Mouse (Mus musculus): ENCODE data around the gene Prr15l.
A peak's percentile ranks its signal among the peaks of the same experiment; 100 is the strongest.

The Prr15l gene

DNA sequence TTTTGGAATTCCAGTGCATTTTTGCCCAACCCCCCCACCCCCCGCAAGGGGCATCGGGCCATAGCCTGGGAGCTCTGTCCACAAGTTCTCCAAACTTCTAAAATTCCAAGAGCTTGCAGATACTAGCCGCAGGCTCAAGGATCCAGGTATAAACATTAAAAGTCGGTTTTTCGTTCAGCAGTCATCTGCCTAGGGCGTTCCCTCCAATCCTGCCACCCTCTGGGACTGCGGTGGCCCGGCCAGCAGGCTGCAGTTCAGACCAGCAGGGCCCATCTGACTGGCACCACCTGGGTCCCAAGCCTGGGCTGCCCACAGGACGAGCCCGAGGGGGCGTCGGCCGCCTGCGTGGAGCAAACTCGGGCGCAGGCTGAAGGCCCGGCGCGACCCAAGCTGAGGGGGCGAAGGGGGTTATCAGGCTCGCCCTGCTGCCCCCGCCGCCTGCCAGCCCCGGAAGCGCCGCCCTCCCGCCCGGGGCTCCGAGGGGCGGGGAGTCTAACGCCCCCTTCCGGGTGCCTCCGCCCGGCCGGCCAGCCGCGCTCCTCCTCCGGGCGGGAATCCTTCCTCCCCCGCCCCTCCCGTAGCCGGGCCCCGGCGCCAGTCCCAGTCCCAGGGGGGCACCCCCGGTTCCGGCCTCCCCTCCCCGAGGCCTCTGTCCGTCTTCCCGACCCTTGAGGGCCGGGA, 49.1 kb downstream of the Prr15l start:
- DNase-seq (ENCODE audit: low read depth, low spot score), result no peak

DNA sequence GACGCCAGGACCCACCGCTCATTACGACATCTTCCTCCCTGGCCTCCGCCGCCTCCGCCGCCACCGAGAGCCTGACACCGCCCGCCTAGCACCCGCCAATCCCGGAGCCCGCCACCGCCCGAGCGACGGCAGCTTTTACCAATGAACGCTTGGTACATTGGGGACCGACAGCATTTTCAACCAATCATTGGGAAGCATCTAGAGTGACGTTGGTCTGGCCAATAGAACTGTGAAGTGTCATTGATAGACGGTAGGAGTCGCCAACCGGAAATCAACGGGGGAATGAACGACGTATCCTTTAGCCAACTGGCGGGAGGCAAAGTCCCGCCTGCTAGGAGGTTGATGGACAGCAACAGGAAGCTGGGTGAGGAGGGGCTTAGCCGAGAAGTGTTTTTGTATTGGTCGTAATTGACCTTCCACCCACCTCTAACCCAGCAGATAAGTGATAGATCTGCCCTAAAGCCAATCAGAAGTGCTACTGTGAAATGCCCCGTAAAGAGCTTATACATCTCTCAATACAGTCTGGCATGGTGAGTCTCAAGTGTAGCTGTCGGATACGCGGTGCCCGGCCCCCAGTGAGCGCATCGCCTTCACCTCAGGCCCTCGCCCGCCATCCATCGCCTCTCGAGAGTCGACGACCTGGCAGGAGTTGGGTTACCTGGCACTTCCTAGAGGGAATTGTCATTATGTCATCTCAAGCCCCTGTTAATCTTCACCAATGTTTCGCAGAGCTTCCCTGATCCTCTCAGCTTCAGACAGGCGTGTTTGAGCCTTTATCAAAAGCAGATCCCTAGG, 49.9 kb downstream of the Prr15l start:
- peak; percentile 100 for DNase-seq (ENCODE audit: low read depth, low spot score)

GRCm38 (mm10) chr11:96978401-96979246, 50.7 kb downstream of the Prr15l start:
- peak; percentile 47 for DNase-seq (ENCODE audit: low read depth, low spot score)

DNA sequence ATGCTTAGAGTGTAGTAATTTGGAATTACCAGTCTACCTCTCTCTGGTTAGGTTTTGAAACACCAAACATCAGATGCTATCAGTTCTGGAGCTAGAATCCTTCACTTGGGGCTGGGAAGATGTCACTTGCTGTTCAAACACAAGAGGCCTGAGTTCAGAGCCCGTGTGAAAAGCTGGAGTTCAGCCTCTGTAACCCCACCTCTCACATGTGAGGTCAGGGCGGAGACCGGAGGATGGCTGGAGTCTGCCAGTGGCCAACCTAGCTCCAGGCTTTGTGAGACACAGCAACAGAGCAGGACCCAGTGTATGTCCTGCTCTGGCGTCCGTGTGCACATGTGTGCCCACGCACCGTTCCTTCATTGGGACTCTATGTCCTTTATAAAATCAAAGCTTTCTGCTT, 51.4 kb downstream of the Prr15l start:
- no peak for DNase-seq (ENCODE audit: low read depth, low spot score)

DNA sequence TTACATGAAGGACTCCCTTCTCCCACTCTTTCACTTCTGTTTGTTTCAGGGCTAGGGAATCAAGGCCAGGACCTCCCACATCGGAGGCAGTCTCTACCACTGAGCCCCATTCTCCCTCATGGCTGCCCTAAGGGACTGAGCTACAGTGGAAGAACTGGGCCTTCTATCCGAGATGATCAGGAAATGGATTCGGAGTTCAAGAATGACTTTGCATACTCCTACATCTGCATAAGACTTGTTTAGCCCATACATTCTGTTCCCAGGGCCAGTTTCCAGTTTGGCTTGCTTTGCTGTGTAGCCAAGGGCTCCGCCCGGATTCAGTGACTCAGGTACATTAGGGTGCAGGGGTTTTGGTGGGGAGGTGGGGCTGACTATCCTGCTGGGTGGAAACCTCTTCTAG, 52.1 kb downstream of the Prr15l start:
- DNase-seq (ENCODE audit: low read depth, low spot score), result no peak

GRCm38 (mm10) chr11:96981461-96981860, 53.6 kb downstream of the Prr15l start:
- DNase-seq (ENCODE audit: low read depth, low spot score), result no peak

DNA sequence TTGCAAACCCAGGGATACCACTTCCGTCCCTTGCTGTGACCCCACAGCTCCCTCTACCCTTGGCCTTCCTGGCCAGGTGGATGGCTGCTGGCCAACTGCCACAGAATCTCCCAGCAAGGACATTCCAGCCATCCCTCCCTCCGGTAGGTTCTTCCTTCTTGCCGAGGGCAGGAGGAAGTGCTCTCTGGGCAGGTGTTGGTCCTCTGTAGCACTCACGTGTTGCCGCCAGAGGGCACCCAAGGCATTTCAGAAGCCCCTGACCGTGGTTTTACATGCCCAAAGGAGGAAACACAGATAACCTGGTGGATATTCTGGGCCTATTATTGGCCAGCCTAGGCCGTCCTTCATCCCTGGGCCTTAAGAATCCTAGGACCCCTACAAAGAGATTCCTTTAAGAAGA, 54.5 kb downstream of the Prr15l start:
- DNase-seq (ENCODE audit: low read depth, low spot score), result peak; percentile 84

DNA sequence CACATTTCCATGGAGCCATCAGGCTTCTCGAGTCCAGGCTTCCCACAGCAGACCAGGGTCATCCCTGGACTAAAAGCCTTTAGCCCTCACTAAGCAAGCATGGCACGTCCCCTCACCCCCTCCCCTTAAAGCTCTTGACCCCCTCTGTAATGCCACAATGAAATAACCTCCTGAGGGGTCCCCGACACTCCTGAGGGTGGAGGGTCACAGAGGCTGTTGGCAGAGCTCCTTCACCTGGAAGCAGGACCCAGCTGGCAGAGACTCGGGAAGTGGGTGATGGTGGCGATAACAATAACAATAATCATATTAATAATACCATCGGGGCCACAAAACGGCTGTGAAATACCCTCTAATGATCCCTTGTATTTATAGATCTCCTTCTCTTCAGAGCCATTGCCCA, 55.0 kb downstream of the Prr15l start, which contains the start of gene Sp2:
Gene Sp2, minus strand, starts transcription at position 101 of the 400 bp plus-strand sequence.
- DNase-seq (ENCODE audit: low read depth, low spot score), result no peak

DNA sequence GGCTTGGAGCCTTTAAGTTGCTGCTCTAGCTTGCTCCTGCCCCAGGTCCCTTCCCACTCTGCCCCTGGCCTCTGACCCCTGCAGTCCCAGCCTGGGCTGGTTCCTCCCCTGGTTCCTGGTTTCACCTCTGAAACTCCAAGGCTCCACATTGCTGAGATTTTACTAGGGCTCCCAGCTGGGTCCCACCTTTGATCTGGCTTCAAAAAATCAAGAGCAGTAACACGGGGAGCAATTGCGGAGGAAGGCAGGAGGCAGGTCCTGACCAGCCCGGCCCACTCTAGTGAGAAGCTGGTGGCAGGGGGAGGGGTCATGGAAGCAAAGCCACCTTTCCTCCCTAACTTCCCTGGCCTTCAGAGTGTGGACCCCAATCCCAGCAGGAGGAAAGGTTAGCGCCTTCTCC, 57.0 kb downstream of the Prr15l start:
- no peak for DNase-seq (ENCODE audit: low read depth, low spot score)

DNA sequence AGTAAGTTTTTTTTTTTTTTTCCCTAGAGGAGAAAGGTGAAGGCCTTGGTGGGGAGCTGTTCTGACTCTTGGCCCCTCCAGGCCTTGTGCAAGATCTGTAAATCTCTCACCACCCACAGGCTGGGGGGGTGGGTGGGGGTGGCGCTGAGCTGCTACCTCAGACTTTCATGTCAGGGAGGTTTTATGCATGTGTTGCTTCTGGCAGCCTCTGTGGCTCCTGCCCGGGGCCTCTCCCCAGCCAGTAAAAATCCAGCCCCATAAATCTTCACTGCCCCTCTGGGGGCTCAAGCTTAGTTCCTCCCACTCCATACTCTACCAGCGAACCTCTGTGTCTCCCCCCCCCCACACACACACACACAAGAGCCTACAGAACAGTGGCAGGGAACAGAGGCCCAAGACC, 58.6 kb downstream of the Prr15l start:
- DNase-seq (ENCODE audit: low read depth, low spot score), result peak; percentile 48

Data from CD4-positive helper T cell, adult 2 months (primary cell).